Mouse (Mus musculus) embryonic stem cell, embryonic (primary cell): Measurements from ENCODE around the gene Pou2f3.

ENCODE experiments used
- CTCF ChIA-PET, 4 experiments: fragments of 300-600 bp in 2 of 4; fragments of 350-600 bp in 2 of 4; sonication (Branson Sonifier 250); formaldehyde crosslinking; loops; one replicate each; lab custom pipeline; 2022; ENCODE audit warnings: inconsistent platforms in 2 of 4; lab: Charles Lee
- POLR2A ChIA-PET, 4 experiments: fragments of 300-600 bp in 2 of 4; fragments of 350-600 bp in 2 of 4; sonication (Branson Sonifier 250); formaldehyde crosslinking; loops; one replicate each; lab custom pipeline; 2022; ENCODE audit warnings: antibody characterized with exemption in 4 of 4, inconsistent platforms in 1 of 4; lab: Charles Lee

Pou2f3 gene

DNA sequence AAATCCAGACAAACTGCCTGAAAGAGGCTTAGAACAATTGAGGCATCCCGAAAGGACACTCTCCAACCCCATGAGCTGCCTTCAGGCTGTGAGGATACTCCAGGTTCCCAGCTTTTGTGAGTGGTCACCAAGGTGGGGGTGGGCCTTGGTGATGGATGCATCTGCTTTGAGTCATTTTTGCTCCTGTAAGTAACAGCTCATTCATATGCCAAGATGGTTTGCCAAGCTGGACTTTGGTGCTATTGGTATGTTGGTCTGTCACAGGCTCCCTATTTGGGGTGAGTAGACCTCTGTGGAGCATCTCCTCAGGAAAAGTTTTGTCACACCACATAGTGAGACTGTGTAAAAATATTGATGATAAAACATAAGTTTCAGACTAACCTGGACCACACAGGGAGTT, 25.9 kb upstream of the Pou2f3 start:
- CTCF ChIA-PET, result interaction anchor here in 2 of 4 experiments (0.7 to 1.0 kb wide), 4 partner anchors 14 to 292 kb away, joined by 3 read pairs; no protein-coding TSS in a partner anchor
- POLR2A ChIA-PET, result interaction anchor here in 3 of 4 experiments (0.5 to 1.8 kb wide), 3 partner anchors 14 to 34 kb away, joined by 3 to 5 read pairs (median 4); no protein-coding TSS in a partner anchor

GRCm38 (mm10) chr9:43235336-43235735, 25.2 kb upstream of the Pou2f3 start:
- ChIA-PET POLR2A (interaction anchor here in 1 of 4 experiments (1.1 kb wide), 1 partner anchor 29 kb away, joined by 3 read pairs; no protein-coding TSS in a partner anchor), CTCF (interaction anchor here in 2 of 4 experiments (0.7 to 1.0 kb wide), 3 partner anchors 13 to 52 kb away, joined by 3 read pairs; no protein-coding TSS in a partner anchor)

DNA sequence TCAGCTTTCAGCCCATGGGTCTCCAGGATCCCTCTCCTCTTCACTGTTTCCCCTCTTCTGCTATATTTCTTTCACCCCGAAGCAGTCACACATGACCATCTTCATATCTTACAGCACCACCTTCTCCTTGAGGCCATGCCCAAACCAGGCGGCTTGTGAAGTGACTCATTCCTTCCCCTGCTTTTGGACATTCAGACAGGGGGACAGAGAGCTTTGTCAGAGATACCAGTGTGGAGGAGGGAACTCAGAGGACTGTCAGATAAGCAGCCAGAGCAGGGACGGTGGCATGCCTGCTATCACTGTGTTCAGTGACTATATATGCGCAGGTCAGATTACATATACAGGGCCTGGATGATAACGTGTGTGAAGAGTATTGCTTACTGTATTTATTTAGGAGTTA, 24.3 kb upstream of the Pou2f3 start:
- CTCF ChIA-PET, result interaction anchor here in 1 of 4 experiments (0.6 kb wide), 1 partner anchor 897 kb away, joined by 5 read pairs; no protein-coding TSS in a partner anchor
- POLR2A ChIA-PET, result no interaction called here

- ChIA-PET CTCF (no interaction called here), POLR2A (no interaction called here)
Observed at GRCm38 (mm10) chr9:43233515-43233914, 23.3 kb upstream of the Pou2f3 start.

GRCm38 (mm10) chr9:43233044-43233443, 22.9 kb upstream of the Pou2f3 start:
- ChIA-PET POLR2A (interaction anchor here in 1 of 4 experiments (0.6 to 1.3 kb wide), 3 partner anchors 11 to 483 kb away, joined by 3 read pairs; no protein-coding TSS in a partner anchor), CTCF (interaction anchor here in 1 of 4 experiments (0.7 kb wide), 1 partner anchor 31 kb away, joined by 4 read pairs; no protein-coding TSS in a partner anchor)

DNA sequence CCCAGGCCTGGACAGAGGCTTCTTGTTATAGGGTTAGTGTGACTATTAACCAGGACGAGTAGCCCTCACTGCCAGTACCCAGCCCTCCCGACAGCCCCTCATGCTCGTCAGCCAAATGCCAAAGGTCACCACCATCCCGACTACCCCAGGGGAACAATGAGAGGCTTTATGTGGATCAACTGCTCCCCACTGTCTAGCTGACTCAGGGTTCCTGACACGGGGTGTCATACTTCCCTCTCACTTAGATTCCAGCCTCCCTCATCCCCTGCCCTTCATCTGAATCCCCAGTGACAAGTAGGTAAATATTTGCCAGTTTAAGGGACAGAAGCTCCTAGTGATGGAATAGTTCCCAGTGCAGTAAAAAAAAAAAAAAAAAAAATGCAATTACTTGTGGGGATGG, 22.1 kb upstream of the Pou2f3 start:
- ChIA-PET CTCF (interaction anchor here in 3 of 4 experiments (0.6 to 2.6 kb wide), 3 partner anchors 11 to 32 kb away, joined by 3 to 14 read pairs (median 4); no protein-coding TSS in a partner anchor), POLR2A (interaction anchor here in 1 of 4 experiments (0.6 to 1.3 kb wide), 4 partner anchors 11 to 482 kb away, joined by 3 read pairs; no protein-coding TSS in a partner anchor)

DNA sequence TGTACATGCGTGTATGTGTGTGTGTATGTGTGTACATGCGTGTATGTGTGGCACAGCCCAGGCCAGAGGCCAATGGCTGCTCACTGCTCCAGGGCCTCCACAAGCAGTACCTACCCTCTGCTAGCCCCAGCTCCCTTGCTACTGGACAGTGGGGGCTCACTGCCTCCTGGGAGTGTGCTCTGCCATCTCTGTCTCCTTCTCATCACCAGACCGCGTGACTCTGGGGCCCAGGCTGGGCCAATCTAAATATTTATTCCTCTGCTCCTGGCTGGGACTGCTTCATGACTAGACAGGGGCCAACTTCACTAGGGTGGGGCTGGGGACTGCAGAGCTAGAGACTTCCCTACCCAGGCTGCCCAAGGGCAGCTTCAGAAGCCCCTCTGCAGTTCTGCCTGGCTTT, 21.6 kb upstream of the Pou2f3 start:
- ChIA-PET POLR2A (interaction anchor here in 1 of 4 experiments (1.0 to 1.3 kb wide), 2 partner anchors 10 to 133 kb away, joined by 3 read pairs; no protein-coding TSS in a partner anchor), CTCF (interaction anchor here in 3 of 4 experiments (0.6 to 2.6 kb wide), 6 partner anchors 10 to 41 kb away, joined by 3 to 14 read pairs (median 4); partner anchors contain the start of gene Pou2f3 (in 1 of the 3))

GRCm38 (mm10) chr9:43230886-43231285, 20.7 kb upstream of the Pou2f3 start:
- ChIA-PET POLR2A (interaction anchor here in 3 of 4 experiments (0.5 to 1.3 kb wide), 5 partner anchors 10 to 1105 kb away, joined by 3 to 6 read pairs (median 3); no protein-coding TSS in a partner anchor), CTCF (interaction anchor here (0.6 to 2.6 kb wide), 7 partner anchors 9 to 885 kb away, joined by 3 to 14 read pairs (median 3); no protein-coding TSS in a partner anchor)

DNA sequence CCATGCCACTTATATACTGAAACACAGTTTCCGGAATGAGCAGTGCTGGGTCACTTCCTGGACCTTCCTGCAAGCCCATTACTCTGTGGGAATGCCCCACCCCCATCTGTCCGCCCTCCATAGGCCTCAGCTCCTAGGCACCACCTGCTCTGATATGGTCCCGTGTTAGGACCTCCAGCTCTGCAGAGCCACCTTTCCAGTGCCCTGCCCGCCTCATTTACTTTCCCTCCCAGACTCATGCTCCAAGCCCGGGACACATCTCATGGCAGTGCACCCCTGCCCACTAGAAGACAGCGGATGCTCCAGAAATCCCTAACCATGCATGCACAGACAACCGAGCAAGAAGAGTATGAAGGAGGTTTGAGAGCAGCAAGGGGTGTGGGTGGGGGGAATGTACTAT, 19.8 kb upstream of the Pou2f3 start:
- POLR2A ChIA-PET, result interaction anchor here in 2 of 4 experiments (1.0 to 1.3 kb wide), 2 partner anchors 9 to 23 kb away, joined by 3 read pairs; no protein-coding TSS in a partner anchor
- CTCF ChIA-PET, result interaction anchor here in 3 of 4 experiments (0.6 to 2.6 kb wide), 5 partner anchors 8 to 886 kb away, joined by 3 to 17 read pairs (median 7); no protein-coding TSS in a partner anchor

- CTCF ChIA-PET, result no interaction called here
Observed at GRCm38 (mm10) chr9:43229398-43229895, 19.3 kb upstream of the Pou2f3 start.

DNA sequence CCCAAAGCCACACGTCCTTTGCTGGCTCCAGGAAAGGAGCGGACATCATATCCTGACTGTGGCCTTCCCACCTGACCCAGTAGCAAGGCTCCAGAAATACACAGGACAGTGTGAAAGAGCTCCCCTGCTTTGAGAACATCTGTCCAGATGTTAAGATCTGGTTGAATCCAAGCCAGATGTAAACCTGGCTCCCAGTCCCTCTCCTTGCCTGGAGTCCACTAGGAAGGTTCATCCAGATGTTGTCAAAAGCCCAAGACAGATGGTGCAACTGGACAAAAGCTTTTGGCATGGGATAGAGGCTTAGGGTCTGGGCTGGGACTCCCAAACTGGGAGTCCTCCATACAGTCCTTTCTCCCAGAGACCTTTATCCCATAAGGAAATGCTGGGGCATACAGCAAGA, 18.6 kb upstream of the Pou2f3 start:
- POLR2A ChIA-PET, result interaction anchor here in 2 of 4 experiments (0.5 to 0.6 kb wide), 2 partner anchors 27 to 228 kb away, joined by 3 read pairs; no protein-coding TSS in a partner anchor
- CTCF ChIA-PET, result no interaction called here

More at GRCm38 (mm10) chr9:43229398-43229895, 19.3 kb upstream of the Pou2f3 start:
- POLR2A ChIA-PET, result interaction anchor here in 1 of 4 experiments (0.7 kb wide), 1 partner anchor 246 kb away, joined by 3 read pairs; no protein-coding TSS in a partner anchor

GRCm38 (mm10) chr9:43227626-43228025, 17.5 kb upstream of the Pou2f3 start:
- ChIA-PET CTCF (no interaction called here), POLR2A (interaction anchor here in 3 of 4 experiments (0.6 to 0.8 kb wide), 3 partner anchors 18 to 36 kb away, joined by 3 read pairs; partner anchors contain the start of gene Pou2f3 (in 1 of the 3))

GRCm38 (mm10) chr9:43226573-43227160, 16.5 kb upstream of the Pou2f3 start:
- ChIA-PET POLR2A (no interaction called here), CTCF (interaction anchor here in 1 of 4 experiments (0.6 kb wide), 1 partner anchor 9 kb away, joined by 4 read pairs; no protein-coding TSS in a partner anchor)

- ChIA-PET CTCF (interaction anchor here in 2 of 4 experiments (0.6 to 2.5 kb wide), 4 partner anchors 15 to 84 kb away, joined by 3 to 6 read pairs (median 4); partner anchors contain the start of gene Pou2f3 (in 1 of the 2)), POLR2A (interaction anchor here in 3 of 4 experiments (0.6 to 1.2 kb wide), 3 partner anchors 42 to 93 kb away, joined by 3 to 5 read pairs (median 5); no protein-coding TSS in a partner anchor)
Observed at GRCm38 (mm10) chr9:43225481-43225880, 15.3 kb upstream of the Pou2f3 start.

GRCm38 (mm10) chr9:43224771-43225355, 14.7 kb upstream of the Pou2f3 start:
- CTCF ChIA-PET, result interaction anchor here in 2 of 4 experiments (0.6 to 2.5 kb wide), 6 partner anchors 10 to 85 kb away, joined by 3 to 6 read pairs (median 4); partner anchors contain the start of gene Pou2f3 (in 1 of the 2)

GRCm38 (mm10) chr9:43222429-43222715, 12.2 kb upstream of the Pou2f3 start:
- POLR2A ChIA-PET, result interaction anchor here in 3 of 4 experiments (0.6 to 1.8 kb wide), 4 partner anchors 12 to 15 kb away, joined by 3 to 18 read pairs (median 8); partner anchors contain the start of gene Pou2f3 (in 3 of the 3)

More at GRCm38 (mm10) chr9:43224771-43225355, 14.7 kb upstream of the Pou2f3 start:
- POLR2A ChIA-PET, result interaction anchor here in 3 of 4 experiments (0.6 to 1.2 kb wide), 5 partner anchors 15 to 92 kb away, joined by 3 to 5 read pairs (median 5); partner anchors contain the start of gene Pou2f3 (in 1 of the 3)

GRCm38 (mm10) chr9:43221643-43222428, 11.7 kb upstream of the Pou2f3 start:
- POLR2A ChIA-PET, result interaction anchor here in 3 of 4 experiments (0.5 to 1.8 kb wide), 16 partner anchors 9 to 80 kb away, joined by 3 to 18 read pairs (median 3); partner anchors contain the start of gene Pou2f3 (in 3 of the 3)
- CTCF ChIA-PET, result interaction anchor here (0.5 to 2.3 kb wide), 75 partner anchors 9 to 672 kb away, joined by 3 to 34 read pairs (median 4); partner anchors contain the start of genes Pou2f3 (in 3 of the 4), Oaf (in 2 of the 4) and Grik4 (in 1 of the 4)

More at GRCm38 (mm10) chr9:43222429-43222715, 12.2 kb upstream of the Pou2f3 start:
- CTCF ChIA-PET, result interaction anchor here in 3 of 4 experiments (0.7 to 2.3 kb wide), 16 partner anchors 8 to 105 kb away, joined by 3 to 34 read pairs (median 5); partner anchors contain the start of genes Oaf (in 2 of the 3) and Pou2f3 (in 1 of the 3)
